Mouse (Mus musculus) heart, adult 10 weeks (tissue): ENCODE results near the gene Hoxc5. TPM values are rescaled to one million over a fixed set of nuclear protein-coding genes. Genes with fewer than 3 reads are reported as not detected.

Experiments used
- polyA plus RNA-seq: library from polyadenylated mRNA; stranded (reverse); fragments of 350-450 nt; fragmentation: Illumina TruSeq; extraction: RNeasy Lipid Tissue Mini Kit (QIAGEN cat#74804); gene quantifications from one replicate; pipeline ENCODE4 v1.2.3, GENCODE M21; 2014; ENCODE audit warnings: low read depth, low replicate concordance

Hoxc5 gene
- polyA plus RNA-seq = not detected

GRCm38 (mm10) chr15:102967312-102967510, at the start of gene Hoxc5:
Gene Hoxc5 (plus strand): TSS chr15:102967443.

DNA sequence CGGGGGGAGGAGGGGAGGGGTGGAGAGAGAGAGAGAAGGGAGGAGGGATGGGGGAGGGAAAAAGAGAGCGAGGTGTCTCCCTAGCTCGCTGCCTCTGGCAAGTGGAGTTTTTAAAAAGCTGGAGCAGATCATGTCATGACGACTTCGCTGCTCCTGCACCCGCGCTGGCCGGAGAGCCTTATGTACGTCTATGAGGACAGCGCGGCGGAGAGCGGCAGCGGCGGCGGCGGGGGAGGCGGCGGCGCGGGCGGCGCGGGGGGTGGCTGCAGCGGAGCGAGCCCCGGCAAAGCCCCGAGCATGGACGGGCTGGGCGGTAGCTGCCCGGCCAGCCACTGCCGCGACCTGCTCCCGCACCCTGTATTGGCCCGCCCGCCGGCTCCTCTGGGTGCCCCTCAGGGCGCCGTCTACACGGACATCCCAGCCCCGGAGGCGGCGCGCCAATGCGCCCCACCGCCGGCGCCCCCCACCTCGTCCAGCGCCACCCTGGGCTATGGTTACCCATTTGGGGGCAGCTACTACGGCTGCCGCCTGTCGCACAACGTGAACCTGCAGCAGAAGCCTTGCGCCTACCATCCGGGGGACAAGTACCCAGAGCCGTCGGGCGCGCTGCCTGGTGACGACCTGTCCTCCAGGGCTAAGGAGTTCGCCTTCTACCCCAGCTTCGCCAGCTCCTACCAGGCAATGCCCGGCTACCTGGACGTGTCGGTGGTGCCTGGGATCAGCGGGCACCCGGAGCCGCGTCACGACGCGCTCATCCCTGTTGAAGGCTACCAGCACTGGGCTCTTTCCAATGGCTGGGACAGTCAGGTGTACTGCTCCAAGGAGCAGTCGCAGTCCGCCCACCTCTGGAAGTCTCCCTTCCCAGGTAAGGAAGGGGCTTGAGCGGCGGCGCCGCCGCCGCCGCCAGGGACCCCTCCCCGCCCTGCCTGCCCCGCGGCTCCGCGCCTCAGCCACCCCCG, 45.9 kb upstream of the Hoxc5 start, which contains the start of gene Hoxc13:
Gene Hoxc13 (plus strand): TSS at position 51 of the 959 bp plus-strand sequence.

DNA sequence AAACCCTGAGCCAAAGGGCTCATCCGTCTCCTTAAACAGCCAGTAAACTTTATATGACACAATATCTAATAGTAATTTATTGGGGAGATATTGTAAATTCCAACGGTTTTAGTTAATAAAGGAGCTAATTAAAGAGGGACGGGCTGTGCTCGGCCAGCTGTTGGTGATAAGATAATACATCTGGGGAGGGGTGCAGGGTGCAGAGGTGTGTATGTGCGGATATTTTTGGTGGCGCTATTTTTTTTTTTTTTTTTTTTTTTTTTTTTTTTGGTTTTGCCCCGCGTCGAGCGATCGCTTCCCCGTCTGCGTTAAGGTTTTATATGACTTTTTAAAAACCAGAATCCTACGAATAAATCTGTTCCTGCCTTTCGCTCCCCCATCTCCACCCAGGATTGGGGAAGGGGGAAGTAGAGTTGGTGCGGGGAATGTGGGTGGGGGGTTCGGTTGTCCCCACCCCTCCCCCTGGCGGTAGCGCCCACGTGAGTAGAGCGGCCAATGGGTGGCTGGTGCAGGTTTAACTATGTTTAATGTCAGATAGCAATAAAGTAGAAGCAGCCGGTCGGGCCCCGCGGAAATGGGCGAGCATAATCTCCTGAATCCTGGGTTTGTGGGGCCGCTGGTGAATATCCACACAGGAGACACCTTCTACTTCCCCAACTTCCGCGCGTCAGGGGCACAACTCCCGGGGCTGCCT, 30.8 kb upstream of the Hoxc5 start, which contains the start of gene Hoxc12:
Gene Hoxc12 (plus strand): TSS at position 479 of the 694 bp plus-strand sequence.

GRCm38 (mm10) chr15:102954192-102955006, 12.8 kb upstream of the Hoxc5 start, which contains the start of gene Hoxc11:
Gene Hoxc11 (plus strand): TSS chr15:102954427.

DNA sequence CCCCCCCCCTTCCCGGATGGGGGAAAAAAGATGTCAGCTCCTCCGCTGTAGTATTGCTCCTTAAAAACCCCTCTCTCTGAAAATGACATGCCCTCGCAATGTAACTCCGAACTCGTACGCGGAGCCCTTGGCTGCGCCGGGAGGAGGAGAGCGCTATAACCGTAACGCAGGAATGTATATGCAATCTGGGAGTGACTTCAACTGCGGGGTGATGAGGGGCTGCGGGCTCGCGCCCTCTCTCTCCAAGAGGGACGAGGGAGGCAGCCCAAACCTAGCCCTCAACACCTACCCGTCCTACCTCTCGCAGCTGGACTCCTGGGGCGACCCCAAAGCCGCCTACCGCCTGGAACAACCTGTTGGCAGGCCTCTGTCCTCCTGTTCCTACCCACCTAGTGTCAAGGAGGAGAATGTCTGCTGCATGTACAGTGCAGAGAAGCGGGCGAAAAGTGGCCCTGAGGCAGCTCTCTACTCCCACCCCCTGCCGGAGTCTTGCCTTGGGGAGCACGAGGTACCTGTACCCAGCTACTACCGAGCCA, 399 bp upstream of the Hoxc5 start, which contains the start of gene Hoxc10:
Gene Hoxc10 (plus strand): TSS at position 21 of the 536 bp plus-strand sequence.

DNA sequence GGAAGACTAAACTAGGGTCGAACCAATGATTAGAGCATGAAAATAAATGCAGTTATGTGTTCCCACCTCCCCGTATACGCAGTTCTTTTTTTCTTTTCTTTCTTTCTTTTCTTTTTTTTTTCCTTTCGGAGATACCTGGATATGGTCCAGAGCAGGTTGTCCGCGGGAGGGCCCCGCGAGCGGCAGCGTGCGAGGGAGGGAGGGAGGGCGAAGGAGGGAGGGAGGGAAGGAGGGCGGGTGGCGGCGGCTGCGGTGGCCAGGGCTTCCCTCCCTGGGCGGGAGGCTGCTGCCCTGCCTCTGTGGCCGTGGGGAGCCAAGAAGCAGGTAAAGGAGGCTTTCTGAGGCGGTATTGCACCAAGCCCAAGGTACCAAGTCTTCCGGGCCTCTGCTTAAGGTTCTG, 8.9 kb downstream of the Hoxc5 start, which contains the start of gene Hoxc9:
Gene Hoxc9 (plus strand): TSS at position 269 of the 400 bp plus-strand sequence.

GRCm38 (mm10) chr15:102990461-102991397, 23.5 kb downstream of the Hoxc5 start, which contains the start of gene Hoxc8:
Gene Hoxc8 (plus strand): TSS chr15:102990607.

DNA sequence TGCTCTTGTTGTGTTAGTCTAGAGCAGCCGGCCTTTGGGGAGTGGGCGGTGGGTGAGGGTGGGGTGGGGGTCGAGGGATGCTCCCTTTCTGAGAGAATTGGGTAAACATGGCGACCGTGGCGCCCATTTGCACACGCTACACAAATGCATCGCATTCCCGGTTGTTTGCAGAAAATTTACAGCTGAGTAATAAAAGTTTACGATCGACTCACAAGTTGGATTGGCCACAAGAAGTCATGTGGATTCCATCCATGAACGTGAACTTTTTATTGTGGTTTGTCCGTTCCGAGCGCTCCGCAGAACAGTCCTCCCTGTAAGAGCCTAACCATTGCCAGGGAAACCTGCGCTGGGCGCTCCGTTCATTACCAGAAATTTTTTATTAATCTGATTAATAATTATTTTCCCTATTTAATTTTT, 30.7 kb downstream of the Hoxc5 start, which contains the start of gene Hoxc6:
Gene Hoxc6 (plus strand): TSS at position 319 of the 417 bp plus-strand sequence.

GRCm38 (mm10) chr15:103018636-103019035, 51.4 kb downstream of the Hoxc5 start, which contains the start of gene Hoxc4:
Gene Hoxc4 (plus strand): TSS chr15:103018934.

Other genes with a start within 250 kb of the Hoxc5 start
- gene Calcoco1, start 245.3 kb upstream of the Hoxc5 start, polyA plus RNA-seq = 129 TPM
- gene Hoxc13, start 46.3 kb upstream of the Hoxc5 start, polyA plus RNA-seq = not detected
- gene Hoxc12, start 30.7 kb upstream of the Hoxc5 start, polyA plus RNA-seq = not detected
- gene Hoxc11, start 13.0 kb upstream of the Hoxc5 start, polyA plus RNA-seq = not detected
- gene Hoxc10, start 647 bp upstream of the Hoxc5 start, polyA plus RNA-seq = not detected
- gene Hoxc9, start 9.0 kb downstream of the Hoxc5 start, polyA plus RNA-seq = not detected
- not detected for gene Hoxc8, start 23.2 kb downstream of the Hoxc5 start, polyA plus RNA-seq
- not detected for gene Hoxc6, start 30.8 kb downstream of the Hoxc5 start, polyA plus RNA-seq
- gene Hoxc4, start 51.5 kb downstream of the Hoxc5 start, polyA plus RNA-seq = not detected
- gene Smug1, start 199.6 kb downstream of the Hoxc5 start, polyA plus RNA-seq = 8.7 TPM